Mouse (Mus musculus): ENCODE results near the gene Ddx19a. TPM values are rescaled to one million over a fixed set of nuclear protein-coding genes. Genes with fewer than 3 reads are reported as not detected.

The Ddx19a gene
- 8.6 and 12.5 TPM in 2 replicates for polyA plus RNA-seq (2015; fragmentation: Nextera tagmentation; extraction: Ambion mirVana)

- H3K9ac ChIP-seq, result peak within 1 kb of the TSS; percentile 81
- peaks cover 5% of the 10 kb centered on the region; the same call in 1 of the 2 replicates for H3K36me3 ChIP-seq
- peak; percentile 89 for ATAC-seq (replicated peaks; ENCODE audit: insufficient number of reproducible peaks, insufficient read depth, low FRiP score, low read depth)
- 4% methylated on average over 58 of the region's 58 CpGs for WGBS
- H3K4me2 ChIP-seq, result peak within 1 kb of the TSS; percentile 74
- H3K27me3 ChIP-seq, result no peaks in the 10 kb centered on the region
- H3K9me3 ChIP-seq (replicated peaks), result no peaks in the 10 kb centered on the region
- peaks cover 12% of the 10 kb centered on the region for H3K4me1 ChIP-seq (replicated peaks)
- peak within 1 kb of the TSS; percentile 77 for H3K4me3 ChIP-seq
- H3K27ac ChIP-seq, result peak within 1 kb of the TSS; percentile 84
Measured at GRCm38 (mm10) chr8:110997547-110998531, at the start of gene Ddx19a. TSS of gene Ddx19a (minus strand) at chr8:110997800.

DNA sequence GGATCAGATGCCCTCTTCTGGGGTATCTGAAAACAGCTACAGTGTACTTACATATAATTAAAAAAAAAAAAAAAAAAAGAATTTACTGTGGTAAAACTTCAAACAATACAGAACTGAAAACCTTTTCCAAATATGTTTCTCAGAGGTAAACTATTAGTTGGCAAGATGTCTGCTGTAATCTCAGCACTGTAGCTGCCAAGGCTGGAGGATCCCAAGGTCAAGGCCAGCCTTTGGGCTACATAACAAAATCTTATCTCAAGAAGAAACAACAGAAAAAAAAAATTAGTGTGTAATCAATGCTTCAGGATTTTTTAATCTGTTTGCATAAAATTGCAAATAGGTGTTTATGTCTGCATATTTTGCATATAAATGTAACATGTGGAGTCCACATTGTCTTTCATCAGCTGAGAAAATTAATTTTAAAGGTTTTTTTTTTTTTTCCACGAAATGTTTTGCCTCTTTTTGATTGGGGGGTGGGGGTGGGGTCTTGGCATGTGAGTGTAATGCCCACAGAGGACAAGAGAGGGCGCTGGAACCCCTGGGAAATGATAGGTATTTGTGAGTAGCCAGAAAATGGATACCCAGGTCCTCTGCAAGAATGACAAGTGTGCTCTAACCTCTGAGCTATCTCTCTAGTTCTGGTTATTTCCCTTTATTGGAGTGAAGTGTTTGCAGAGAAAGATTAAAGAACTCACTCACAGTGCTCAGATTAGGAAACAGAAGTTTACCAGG lies 46.6 kb upstream of the Ddx19a start:
- Histone ChIP-seq H3K36me3 (peaks cover 95% of the 10 kb centered on the region), H3K9me3 (replicated peaks) (no peaks in the 10 kb centered on the region), H3K27ac (no peak overlapping the region), H3K27me3 (no peaks in the 10 kb centered on the region), H3K4me3 (no peak overlapping the region), H3K9ac (no peak overlapping the region), H3K4me1 (replicated peaks) (no peaks in the 10 kb centered on the region), H3K4me2 (no peak overlapping the region)
- no peak for ATAC-seq (replicated peaks; ENCODE audit: insufficient number of reproducible peaks, insufficient read depth, low FRiP score, low read depth)
- 33% methylated on average over 2 of the region's 2 CpGs for WGBS

DNA sequence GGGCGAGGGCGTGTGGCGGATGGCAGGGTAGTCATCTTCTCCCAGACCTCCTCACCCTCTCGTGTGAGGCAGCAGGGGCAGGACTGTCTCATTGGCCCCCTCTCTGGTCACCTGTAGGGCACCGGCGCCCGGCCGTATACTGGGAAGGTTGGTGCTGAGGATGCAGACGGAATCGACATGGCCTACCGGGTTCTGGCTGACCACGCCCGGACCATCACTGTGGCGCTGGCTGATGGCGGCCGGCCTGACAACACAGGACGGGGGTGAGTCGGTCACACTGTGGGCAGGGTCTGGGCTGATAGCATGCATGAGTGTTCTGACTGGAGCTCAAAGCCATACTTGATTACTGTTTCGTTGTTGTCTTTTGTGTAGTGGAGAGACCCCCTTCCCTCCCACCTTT lies 44.9 kb upstream of the Ddx19a start:
- no peak overlapping the region for H3K4me2 ChIP-seq
- peaks cover 92% of the 10 kb centered on the region for H3K36me3 ChIP-seq
- H3K4me1 ChIP-seq (replicated peaks), result no peaks in the 10 kb centered on the region
- no peak for ATAC-seq (replicated peaks; ENCODE audit: insufficient number of reproducible peaks, insufficient read depth, low FRiP score, low read depth)
- 96% methylated on average over 19 of the region's 19 CpGs for WGBS
- no peak overlapping the region for H3K27ac ChIP-seq
- no peaks in the 10 kb centered on the region for H3K27me3 ChIP-seq
- no peak overlapping the region for H3K4me3 ChIP-seq
- no peak overlapping the region for H3K9ac ChIP-seq
- H3K9me3 ChIP-seq (replicated peaks), result no peaks in the 10 kb centered on the region

- no peak overlapping the region for H3K4me3 ChIP-seq
- H3K27ac ChIP-seq, result no peak overlapping the region
- no peak overlapping the region for H3K4me2 ChIP-seq
- 0 out of 2 replicates have a peak, but pooled peaks cover 8% of the 10 kb centered on the region for H3K27me3 ChIP-seq
- no peak for ATAC-seq (replicated peaks; ENCODE audit: insufficient number of reproducible peaks, insufficient read depth, low FRiP score, low read depth)
- no peaks in the 10 kb centered on the region for H3K9me3 ChIP-seq (replicated peaks)
- no peak overlapping the region for H3K9ac ChIP-seq
- H3K36me3 ChIP-seq, result peaks cover 43% of the 10 kb centered on the region
- 91% methylated on average over 15 of the region's 15 CpGs for WGBS
- peaks cover 14% of the 10 kb centered on the region for H3K4me1 ChIP-seq (replicated peaks)
Measured at GRCm38 (mm10) chr8:111036591-111036990, 39.0 kb upstream of the Ddx19a start.

GRCm38 (mm10) chr8:111034276-111034675 lies 36.7 kb upstream of the Ddx19a start:
- H3K9me3 ChIP-seq (replicated peaks), result no peaks in the 10 kb centered on the region
- H3K27ac ChIP-seq, result peak overlapping the region; percentile 59
- peak overlapping the region; percentile 61 for H3K9ac ChIP-seq
- H3K27me3 ChIP-seq, result 0 out of 2 replicates have a peak, but pooled peaks cover 13% of the 10 kb centered on the region
- no peak for ATAC-seq (replicated peaks; ENCODE audit: insufficient number of reproducible peaks, insufficient read depth, low FRiP score, low read depth)
- peak overlapping the region; percentile 65 for H3K4me2 ChIP-seq
- peaks cover 23% of the 10 kb centered on the region for H3K36me3 ChIP-seq
- WGBS, result 19% methylated on average over 12 of the region's 12 CpGs
- peak overlapping the region; percentile 69 for H3K4me3 ChIP-seq
- H3K4me1 ChIP-seq (replicated peaks), result peaks cover 14% of the 10 kb centered on the region

DNA sequence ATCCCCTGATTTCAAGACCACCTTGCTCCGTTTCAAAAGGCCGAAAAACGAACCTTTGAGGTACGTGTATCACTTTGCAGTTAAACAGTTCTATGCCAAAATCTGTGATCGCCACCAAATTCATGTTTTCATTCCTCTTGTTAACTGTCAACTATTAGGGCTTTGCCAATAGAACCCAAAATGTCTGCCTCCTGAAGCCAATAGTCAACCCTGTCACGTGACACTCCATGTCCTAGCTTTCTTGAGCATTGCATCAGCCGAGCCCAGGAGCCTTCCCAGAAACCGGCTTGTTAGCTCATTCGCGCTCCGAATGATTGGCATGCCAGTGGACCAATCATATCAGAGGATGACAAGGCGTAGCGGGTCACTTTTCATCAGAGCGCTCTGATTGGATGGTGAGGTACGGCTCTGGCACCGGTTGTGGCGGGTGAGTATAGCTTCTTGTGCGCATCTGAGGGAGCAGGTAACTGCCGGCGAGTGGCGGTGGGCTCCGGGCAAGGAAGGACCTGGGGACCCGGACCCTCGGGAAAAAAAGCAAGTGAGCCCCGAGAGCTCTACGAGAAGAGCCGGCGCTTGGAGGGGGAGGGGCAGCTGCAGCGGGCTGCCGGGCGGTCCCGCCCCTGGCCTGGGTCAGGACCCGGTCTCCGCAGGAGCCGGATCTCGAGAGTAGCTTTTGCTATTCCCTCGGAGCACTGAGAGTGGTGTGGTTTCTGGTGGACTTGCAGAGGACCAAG lies 36.0 kb upstream of the Ddx19a start:
- H3K36me3 ChIP-seq, result peaks cover 18% of the 10 kb centered on the region
- peak overlapping the region; percentile 59 for H3K27ac ChIP-seq
- H3K4me3 ChIP-seq, result peak overlapping the region; percentile 69
- H3K4me1 ChIP-seq (replicated peaks), result peaks cover 14% of the 10 kb centered on the region
- peak overlapping the region; percentile 61 for H3K9ac ChIP-seq
- no peaks in the 10 kb centered on the region for H3K9me3 ChIP-seq (replicated peaks)
- WGBS, result 5% methylated on average over 36 of the region's 37 CpGs
- ATAC-seq (replicated peaks; ENCODE audit: insufficient number of reproducible peaks, insufficient read depth, low FRiP score, low read depth), result peak; percentile 99
- H3K27me3 ChIP-seq, result 0 out of 2 replicates have a peak, but pooled peaks cover 13% of the 10 kb centered on the region
- peak overlapping the region; percentile 65 for H3K4me2 ChIP-seq

GRCm38 (mm10) chr8:111032916-111033315 lies 35.3 kb upstream of the Ddx19a start, which contains the start of gene Aars:
TSS of gene Aars (plus strand) at chr8:111033144.
- Histone ChIP-seq H3K27me3 (0 out of 2 replicates have a peak, but pooled peaks cover 13% of the 10 kb centered on the region), H3K9ac (peak within 1 kb of the TSS; percentile 61), H3K9me3 (replicated peaks) (no peaks in the 10 kb centered on the region), H3K4me1 (replicated peaks) (peaks cover 16% of the 10 kb centered on the region), H3K27ac (peak within 1 kb of the TSS; percentile 59), H3K36me3 (peaks cover 12% of the 10 kb centered on the region), H3K4me2 (peak within 1 kb of the TSS; percentile 65), H3K4me3 (peak within 1 kb of the TSS; percentile 69)
- ATAC-seq (replicated peaks; ENCODE audit: insufficient number of reproducible peaks, insufficient read depth, low FRiP score, low read depth), result no peak
- 97% methylated on average over 7 of the region's 7 CpGs for WGBS

GRCm38 (mm10) chr8:111031572-111031971 lies 34.0 kb upstream of the Ddx19a start, which contains the start of gene Ddx19b:
TSS of gene Ddx19b (minus strand) at chr8:111031751.
- 0 out of 2 replicates have a peak, but pooled peaks cover 13% of the 10 kb centered on the region for H3K27me3 ChIP-seq
- peaks cover 16% of the 10 kb centered on the region for H3K4me1 ChIP-seq (replicated peaks)
- H3K9ac ChIP-seq, result no peak within 1 kb of the TSS
- H3K4me3 ChIP-seq, result no peak within 1 kb of the TSS
- no peak for ATAC-seq (replicated peaks; ENCODE audit: insufficient number of reproducible peaks, insufficient read depth, low FRiP score, low read depth)
- no peaks in the 10 kb centered on the region for H3K9me3 ChIP-seq (replicated peaks)
- H3K36me3 ChIP-seq, result peaks cover 1% of the 10 kb centered on the region; the same call in 1 of the 2 replicates
- WGBS, result 92% methylated on average over 19 of the region's 19 CpGs
- no peak within 1 kb of the TSS for H3K4me2 ChIP-seq
- no peak within 1 kb of the TSS for H3K27ac ChIP-seq

- no peak overlapping the region for H3K4me3 ChIP-seq
- 75% methylated on average over 6 of the region's 6 CpGs for WGBS
- ATAC-seq (replicated peaks; ENCODE audit: insufficient number of reproducible peaks, insufficient read depth, low FRiP score, low read depth), result no peak
- no peaks in the 10 kb centered on the region for H3K36me3 ChIP-seq
- H3K27me3 ChIP-seq, result 0 out of 2 replicates have a peak, but pooled peaks cover 13% of the 10 kb centered on the region
- no peak overlapping the region for H3K9ac ChIP-seq
- H3K4me2 ChIP-seq, result no peak overlapping the region
- no peak overlapping the region for H3K27ac ChIP-seq
- H3K4me1 ChIP-seq (replicated peaks), result peaks cover 11% of the 10 kb centered on the region
- H3K9me3 ChIP-seq (replicated peaks), result no peaks in the 10 kb centered on the region
Measured at GRCm38 (mm10) chr8:111030045-111030444, 32.4 kb upstream of the Ddx19a start.

GRCm38 (mm10) chr8:111029589-111029988 lies 32.0 kb upstream of the Ddx19a start:
- no peak overlapping the region for H3K4me2 ChIP-seq
- 43% methylated on average over 4 of the region's 4 CpGs for WGBS
- no peak overlapping the region for H3K4me3 ChIP-seq
- no peaks in the 10 kb centered on the region for H3K36me3 ChIP-seq
- no peaks in the 10 kb centered on the region for H3K9me3 ChIP-seq (replicated peaks)
- no peak overlapping the region for H3K27ac ChIP-seq
- H3K9ac ChIP-seq, result no peak overlapping the region
- ATAC-seq (replicated peaks; ENCODE audit: insufficient number of reproducible peaks, insufficient read depth, low FRiP score, low read depth), result no peak
- peaks cover 6% of the 10 kb centered on the region for H3K4me1 ChIP-seq (replicated peaks)
- H3K27me3 ChIP-seq, result 0 out of 2 replicates have a peak, but pooled peaks cover 13% of the 10 kb centered on the region

Measured in heart, embryonic 15.5 days (tissue).